Mouse (Mus musculus) sigmoid colon, adult 10 weeks (tissue): Measurements from ENCODE around the gene Etd. TPM values are rescaled to one million over a fixed set of nuclear protein-coding genes. Genes with fewer than 3 reads are reported as not detected.

ENCODE experiments used
- polyA plus RNA-seq: library from polyadenylated mRNA; stranded (reverse); fragments of 350-450 nt; fragmentation: Illumina TruSeq; extraction: RNeasy Lipid Tissue Mini Kit (QIAGEN cat#74804); gene quantifications from one replicate; pipeline ENCODE4 v1.2.3, GENCODE M21; 2014; ENCODE audit warnings: low read depth, low replicate concordance

Gene Etd
- not detected for polyA plus RNA-seq

GRCm38 (mm10) chrX:53434618-53435017 lies at the start of gene Etd:
Gene Etd (plus strand): TSS chrX:53434918.

Other genes with a start within 250 kb of the Etd start
- not detected for gene Plac1, start 194.8 kb upstream of the Etd start, polyA plus RNA-seq
- gene Fam122b, start 165.1 kb upstream of the Etd start, polyA plus RNA-seq = 23.9 TPM
- not detected for gene Fam122c, start 161.5 kb upstream of the Etd start, polyA plus RNA-seq
- 99.9 TPM for gene Mospd1, start 64.4 kb upstream of the Etd start, polyA plus RNA-seq
- not detected for gene Rtl8c, start 173.1 kb downstream of the Etd start, polyA plus RNA-seq
- gene Gm14597, start 174.1 kb downstream of the Etd start, polyA plus RNA-seq = not detected
- 3.2 TPM for gene Rtl8a, start 208.8 kb downstream of the Etd start, polyA plus RNA-seq
- gene Rtl8b, start 235.5 kb downstream of the Etd start, polyA plus RNA-seq = 2.5 TPM